Mouse (Mus musculus): ENCODE data around the gene Mast4. TPM values are rescaled to one million over a fixed set of nuclear protein-coding genes. Genes with fewer than 3 reads are reported as not detected.

The Mast4 gene
- polyA plus RNA-seq, 1 experiment: 6.4 TPM

DNA sequence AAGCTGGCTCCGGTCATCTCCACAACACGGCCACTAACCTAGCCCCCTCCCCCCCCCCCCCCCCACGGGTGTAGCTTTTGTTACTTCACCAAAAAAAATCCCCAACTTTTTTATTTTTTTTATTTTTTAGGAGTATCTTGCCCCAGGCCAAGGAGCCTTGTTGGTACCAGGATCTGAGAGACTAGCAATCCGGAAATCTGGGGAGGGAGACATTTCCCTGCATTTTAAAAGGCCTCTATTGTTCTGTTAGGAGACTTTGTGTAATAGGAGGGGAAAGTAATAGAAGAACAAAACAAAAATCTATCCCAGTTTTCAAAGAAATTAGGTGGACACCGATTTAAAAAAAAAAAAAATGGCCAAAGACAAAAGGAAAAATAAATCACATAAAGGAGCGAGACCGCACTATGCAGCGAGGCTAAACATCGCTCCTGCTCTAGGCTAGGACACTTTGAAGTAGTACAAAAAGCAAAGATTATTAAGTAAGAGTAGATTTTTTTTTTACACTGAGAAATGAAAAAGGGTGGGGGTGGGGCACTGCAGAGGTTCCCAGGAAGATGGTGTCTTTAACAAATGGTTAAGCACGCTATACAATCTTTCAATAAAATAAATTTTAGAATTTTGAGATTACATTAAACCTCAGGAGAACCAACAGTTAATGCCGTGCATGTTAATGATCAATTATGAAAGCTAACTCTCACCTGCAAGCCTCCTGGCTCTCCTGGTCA lies 462.8 kb downstream of the Mast4 start:
- no peaks in the 10 kb centered on the region for H3K36me3 ChIP-seq (ENCODE audit: control insufficient read depth, insufficient read depth, low read length)
- H3K4me3 ChIP-seq (ENCODE audit: extremely low read depth, insufficient read depth, insufficient read length): no peak overlapping the region
- no peaks in the 10 kb centered on the region for H3K27me3 ChIP-seq (ENCODE audit: control insufficient read depth, insufficient read depth, low read length)
- H3K27ac ChIP-seq (ENCODE audit: insufficient read depth, low read length): no peak overlapping the region
- TF ChIP-seq CTCF (IDR thresholded peaks at IDR 0.05; ENCODE audit: extremely low read depth, insufficient read depth, insufficient read length, insufficient replicate concordance) (no peak), POLR2A (IDR thresholded peaks at IDR 0.05; ENCODE audit: low read depth, low read length) (no peak)
- DNase-seq (ENCODE audit: low read depth in 1 of 2, low spot score in 2 of 2): no peak
- 91% methylated on average over 11 of the region's 11 CpGs for WGBS
- H3K4me1 ChIP-seq (ENCODE audit: control insufficient read depth, insufficient read depth, insufficient read length): no peaks in the 10 kb centered on the region

DNA sequence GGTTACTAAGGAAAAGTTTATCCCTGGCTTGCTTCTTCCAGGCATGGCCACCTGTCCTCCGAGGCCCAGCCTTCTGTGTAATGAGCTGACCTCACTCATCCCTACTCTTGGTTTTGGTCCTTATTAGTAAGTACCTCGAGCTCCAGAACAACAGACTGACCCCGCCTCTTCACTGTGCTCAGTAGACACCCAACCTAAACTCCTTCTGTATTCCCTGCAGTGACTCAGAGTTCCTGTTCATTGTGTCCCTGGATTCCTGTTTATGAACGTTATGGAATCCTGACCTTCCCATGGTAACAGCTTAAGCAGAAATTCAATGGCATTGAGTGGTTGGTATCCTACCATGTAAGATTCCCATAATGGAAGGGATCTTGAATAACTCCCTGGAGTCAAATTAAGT lies 464.8 kb downstream of the Mast4 start:
- Histone ChIP-seq H3K36me3 (ENCODE audit: control insufficient read depth, insufficient read depth, low read length) (no peaks in the 10 kb centered on the region), H3K27me3 (ENCODE audit: control insufficient read depth, insufficient read depth, low read length) (no peaks in the 10 kb centered on the region), H3K4me1 (ENCODE audit: control insufficient read depth, insufficient read depth, insufficient read length) (no peaks in the 10 kb centered on the region), H3K27ac (ENCODE audit: insufficient read depth, low read length) (no peak overlapping the region), H3K4me3 (ENCODE audit: extremely low read depth, insufficient read depth, insufficient read length) (no peak overlapping the region)
- TF ChIP-seq CTCF (IDR thresholded peaks at IDR 0.05; ENCODE audit: extremely low read depth, insufficient read depth, insufficient read length, insufficient replicate concordance) (no peak), POLR2A (IDR thresholded peaks at IDR 0.05; ENCODE audit: low read depth, low read length) (no peak)
- 90% methylated on average over 4 of the region's 4 CpGs for WGBS
- no peak for DNase-seq (ENCODE audit: low read depth in 1 of 2, low spot score in 2 of 2)

DNA sequence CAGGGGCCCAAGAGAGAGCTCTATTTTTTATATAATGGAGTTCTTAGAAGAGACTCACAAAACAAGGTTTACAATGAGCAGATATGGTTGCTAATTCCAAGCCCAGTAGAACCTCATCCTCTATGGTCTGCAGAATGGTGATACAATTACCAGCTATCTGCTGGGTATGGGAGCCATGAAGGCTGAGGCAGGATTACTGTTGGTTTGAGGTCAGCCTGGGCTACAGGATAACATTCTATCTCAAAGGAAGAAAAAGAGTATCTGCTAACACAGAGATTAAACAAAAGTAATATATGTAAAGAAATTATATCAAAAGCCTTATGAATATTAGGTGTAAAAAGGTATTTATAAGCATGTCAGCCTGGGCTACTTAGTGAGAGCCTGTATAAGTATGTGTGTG lies 467.5 kb downstream of the Mast4 start:
- TF ChIP-seq CTCF (IDR thresholded peaks at IDR 0.05; ENCODE audit: extremely low read depth, insufficient read depth, insufficient read length, insufficient replicate concordance) (no peak), POLR2A (IDR thresholded peaks at IDR 0.05; ENCODE audit: low read depth, low read length) (no peak)
- Histone ChIP-seq H3K4me3 (ENCODE audit: extremely low read depth, insufficient read depth, insufficient read length) (no peak overlapping the region), H3K27ac (ENCODE audit: insufficient read depth, low read length) (no peak overlapping the region), H3K27me3 (ENCODE audit: control insufficient read depth, insufficient read depth, low read length) (no peaks in the 10 kb centered on the region), H3K4me1 (ENCODE audit: control insufficient read depth, insufficient read depth, insufficient read length) (no peaks in the 10 kb centered on the region), H3K36me3 (ENCODE audit: control insufficient read depth, insufficient read depth, low read length) (no peaks in the 10 kb centered on the region)
- DNase-seq (ENCODE audit: low read depth in 1 of 2, low spot score in 2 of 2): no peak

GRCm38 (mm10) chr13:102865971-102866724 lies 468.1 kb downstream of the Mast4 start:
- Histone ChIP-seq H3K4me1 (ENCODE audit: control insufficient read depth, insufficient read depth, insufficient read length) (no peaks in the 10 kb centered on the region), H3K36me3 (ENCODE audit: control insufficient read depth, insufficient read depth, low read length) (no peaks in the 10 kb centered on the region), H3K27ac (ENCODE audit: insufficient read depth, low read length) (peak overlapping the region; percentile 23; the same call in 1 of the 2 replicates), H3K4me3 (ENCODE audit: extremely low read depth, insufficient read depth, insufficient read length) (no peak overlapping the region), H3K27me3 (ENCODE audit: control insufficient read depth, insufficient read depth, low read length) (no peaks in the 10 kb centered on the region)
- no peak for DNase-seq (ENCODE audit: low read depth in 1 of 2, low spot score in 2 of 2)
- no peak for TF ChIP-seq POLR2A (IDR thresholded peaks at IDR 0.05; ENCODE audit: low read depth, low read length)
- TF ChIP-seq CTCF (IDR thresholded peaks at IDR 0.05; ENCODE audit: extremely low read depth, insufficient read depth, insufficient read length, insufficient replicate concordance): no peak
- 59% methylated on average over 11 of the region's 11 CpGs for WGBS

DNA sequence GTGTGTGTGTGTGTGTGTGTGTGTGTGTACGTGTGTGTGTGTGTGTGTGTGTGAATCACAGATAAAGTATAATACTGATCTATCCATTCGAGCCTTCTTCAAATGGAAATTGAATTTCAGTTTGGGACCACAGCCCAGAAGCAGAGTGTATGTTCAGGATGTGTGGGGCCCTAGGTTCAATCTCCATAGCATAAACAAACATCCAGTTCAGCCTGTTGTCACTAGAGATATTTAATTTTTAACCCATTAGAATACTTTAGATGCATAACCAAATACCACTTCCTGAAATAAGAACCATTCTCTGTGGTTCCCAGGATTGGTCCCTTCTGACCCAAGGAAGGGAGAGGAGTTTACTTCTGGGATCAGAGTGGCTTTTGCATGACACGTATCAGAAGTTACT lies 468.8 kb downstream of the Mast4 start:
- Histone ChIP-seq H3K4me3 (ENCODE audit: extremely low read depth, insufficient read depth, insufficient read length) (no peak overlapping the region), H3K36me3 (ENCODE audit: control insufficient read depth, insufficient read depth, low read length) (no peaks in the 10 kb centered on the region), H3K27ac (ENCODE audit: insufficient read depth, low read length) (peak overlapping the region; percentile 23; the same call in 1 of the 2 replicates), H3K4me1 (ENCODE audit: control insufficient read depth, insufficient read depth, insufficient read length) (no peaks in the 10 kb centered on the region), H3K27me3 (ENCODE audit: control insufficient read depth, insufficient read depth, low read length) (no peaks in the 10 kb centered on the region)
- 76% methylated on average over 3 of the region's 3 CpGs for WGBS
- DNase-seq (ENCODE audit: low read depth in 1 of 2, low spot score in 2 of 2): no peak
- no peak for TF ChIP-seq CTCF (IDR thresholded peaks at IDR 0.05; ENCODE audit: extremely low read depth, insufficient read depth, insufficient read length, insufficient replicate concordance)
- no peak for TF ChIP-seq POLR2A (IDR thresholded peaks at IDR 0.05; ENCODE audit: low read depth, low read length)

- Histone ChIP-seq H3K4me1 (ENCODE audit: control insufficient read depth, insufficient read depth, insufficient read length) (no peaks in the 10 kb centered on the region), H3K4me3 (ENCODE audit: extremely low read depth, insufficient read depth, insufficient read length) (no peak overlapping the region), H3K27ac (ENCODE audit: insufficient read depth, low read length) (no peak overlapping the region), H3K36me3 (ENCODE audit: control insufficient read depth, insufficient read depth, low read length) (no peaks in the 10 kb centered on the region), H3K27me3 (ENCODE audit: control insufficient read depth, insufficient read depth, low read length) (no peaks in the 10 kb centered on the region)
- TF ChIP-seq CTCF (IDR thresholded peaks at IDR 0.05; ENCODE audit: extremely low read depth, insufficient read depth, insufficient read length, insufficient replicate concordance) (no peak), POLR2A (IDR thresholded peaks at IDR 0.05; ENCODE audit: low read depth, low read length) (no peak)
- no peak for DNase-seq (ENCODE audit: low read depth in 1 of 2, low spot score in 2 of 2)
- WGBS: 71% methylated on average over 1 of the region's 1 CpGs
These were observed 469.5 kb downstream of the Mast4 start for GRCm38 (mm10) chr13:102864840-102865239.

DNA sequence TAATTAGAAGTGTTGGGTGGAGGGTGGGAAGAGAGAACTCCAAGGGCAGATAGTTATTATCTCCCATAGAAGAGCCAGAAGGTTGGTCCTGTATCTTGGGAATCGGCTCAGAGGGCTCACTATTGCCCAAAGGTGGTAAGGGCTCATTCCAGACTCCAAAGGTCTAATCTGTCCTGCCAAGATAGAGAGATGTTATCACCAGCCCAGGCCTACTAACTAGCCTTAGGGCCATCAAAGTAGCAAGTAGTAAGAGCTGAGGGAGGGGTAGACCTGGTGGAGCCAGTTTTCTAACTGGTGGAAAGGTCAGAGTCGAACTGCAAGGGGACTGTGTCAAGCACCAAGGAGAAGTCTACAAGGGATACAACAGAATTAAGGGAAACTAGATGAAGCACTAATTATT lies 470.2 kb downstream of the Mast4 start:
- 86% methylated on average over 2 of the region's 2 CpGs for WGBS

More for the DNA sequence above, 470.2 kb downstream of the Mast4 start:
- Histone ChIP-seq H3K27ac (ENCODE audit: insufficient read depth, low read length) (no peak overlapping the region), H3K4me3 (ENCODE audit: extremely low read depth, insufficient read depth, insufficient read length) (no peak overlapping the region), H3K27me3 (ENCODE audit: control insufficient read depth, insufficient read depth, low read length) (no peaks in the 10 kb centered on the region), H3K4me1 (ENCODE audit: control insufficient read depth, insufficient read depth, insufficient read length) (no peaks in the 10 kb centered on the region), H3K36me3 (ENCODE audit: control insufficient read depth, insufficient read depth, low read length) (no peaks in the 10 kb centered on the region)
- no peak for DNase-seq (ENCODE audit: low read depth in 1 of 2, low spot score in 2 of 2)
- TF ChIP-seq POLR2A (IDR thresholded peaks at IDR 0.05; ENCODE audit: low read depth, low read length) (no peak), CTCF (IDR thresholded peaks at IDR 0.05; ENCODE audit: extremely low read depth, insufficient read depth, insufficient read length, insufficient replicate concordance) (no peak)

Measured in spleen, adult 2 months (tissue).